Mouse (Mus musculus) kidney, postnatal 14 days (tissue): ENCODE results near the gene Polr1e.
"Not testable (repeated sequence)": the region's sequence is repeated elsewhere in the genome, so short reads cannot be mapped to it uniquely, and the experiment has no call there.

Source experiments
- DNase-seq: peaks from one replicate; pipeline ENCODE4 v3.0.0; 2022; ENCODE audit warnings: mixed read lengths

Polr1e gene

GRCm38 (mm10) chr4:45018452-45018980 lies at the start of gene Polr1e:
TSS of gene Polr1e (plus strand) at chr4:45018583.
- peak; percentile 96 for DNase-seq

GRCm38 (mm10) chr4:44970056-44970455 lies 48.3 kb upstream of the Polr1e start:
- no peak for DNase-seq

GRCm38 (mm10) chr4:44970612-44971110 lies 47.7 kb upstream of the Polr1e start:
- peak; percentile 57 for DNase-seq

- peak; percentile 92 for DNase-seq
These were observed 44.9 kb upstream of the Polr1e start for GRCm38 (mm10) chr4:44973450-44973849.

GRCm38 (mm10) chr4:44973871-44974270 lies 44.5 kb upstream of the Polr1e start:
- no peak for DNase-seq

- DNase-seq: no peak
These were observed 44.1 kb upstream of the Polr1e start for GRCm38 (mm10) chr4:44974331-44974730.

- no peak for DNase-seq
These were observed 42.3 kb upstream of the Polr1e start for GRCm38 (mm10) chr4:44976026-44976615.

GRCm38 (mm10) chr4:44976921-44977710 lies 41.3 kb upstream of the Polr1e start:
- no peak for DNase-seq

- DNase-seq: no peak
These were observed 40.2 kb upstream of the Polr1e start for GRCm38 (mm10) chr4:44978175-44978574.

GRCm38 (mm10) chr4:44979794-44980338 lies 38.5 kb upstream of the Polr1e start:
- peak; percentile 72 for DNase-seq

GRCm38 (mm10) chr4:44981280-44981973 lies 37.0 kb upstream of the Polr1e start, which contains the start of gene Grhpr:
TSS of gene Grhpr (plus strand) at chr4:44981395.
- DNase-seq: peak; percentile 93

GRCm38 (mm10) chr4:44981974-44982287 lies 36.5 kb upstream of the Polr1e start:
- DNase-seq: peak; percentile 68

- DNase-seq: peak; percentile 34
These were observed 35.8 kb upstream of the Polr1e start for GRCm38 (mm10) chr4:44982440-44983130.

GRCm38 (mm10) chr4:44983131-44983740 lies 35.1 kb upstream of the Polr1e start:
- DNase-seq: no peak

GRCm38 (mm10) chr4:44990560-44990959 lies 27.8 kb upstream of the Polr1e start:
- no peak for DNase-seq

- DNase-seq: not testable (repeated sequence)
These were observed 26.1 kb upstream of the Polr1e start for GRCm38 (mm10) chr4:44992330-44992729.

GRCm38 (mm10) chr4:44993179-44993578 lies 25.2 kb upstream of the Polr1e start:
- DNase-seq: not testable (repeated sequence)

GRCm38 (mm10) chr4:44993847-44994246 lies 24.5 kb upstream of the Polr1e start:
- no peak for DNase-seq

- DNase-seq: no peak
These were observed 23.6 kb upstream of the Polr1e start for GRCm38 (mm10) chr4:44994776-44995175.

- no peak for DNase-seq
These were observed 20.3 kb upstream of the Polr1e start for GRCm38 (mm10) chr4:44998071-44998470.

- no peak for DNase-seq
These were observed 18.4 kb upstream of the Polr1e start for GRCm38 (mm10) chr4:45000001-45000400.

GRCm38 (mm10) chr4:45005452-45005851 lies 12.9 kb upstream of the Polr1e start:
- peak; percentile 59 for DNase-seq
